Mouse (Mus musculus) midbrain, postnatal 0 days (tissue): ENCODE measurements at regions not wholly inside any gene's neighbourhood (a gene's known extent, or its start where the extent isn't known, plus 50 kb on each side); places are given as distances from the start of the nearest gene placed in this dataset.

ENCODE experiments used
- ATAC-seq: fragments of 200-750 bp; cut with Nextera tagmentation; 2 replicates; pipeline ENCODE4 v1.8.0; 2017; ENCODE audit warnings: moderate number of reproducible peaks, mild to moderate bottlenecking, moderate TSS enrichment, moderate library complexity; ENCODE audit not compliant: low FRiP score
- DNase-seq: peaks from one replicate; pipeline ENCODE4 v3.0.0-alpha.2; 2015; ENCODE audit warnings: low spot score
- H3K27ac ChIP-seq: fragments of 300-500 bp; sonication (generic); 2 replicates; pipeline ENCODE4 v1.5.1; 2014; ENCODE audit warnings: low read depth, mild to moderate bottlenecking, low read length, mixed read lengths
- H3K27me3 ChIP-seq: fragments of 300-500 bp; sonication (generic); 2 replicates; pipeline ENCODE4 v1.6.1; 2014; ENCODE audit warnings: low read length, control low read depth, mixed read lengths; ENCODE audit not compliant: insufficient read depth
- H3K36me3 ChIP-seq: fragments of 300-500 bp; sonication (generic); 2 replicates; pipeline ENCODE4 v1.6.1; 2014; ENCODE audit warnings: low read length, control low read depth, mixed read lengths; ENCODE audit not compliant: insufficient read depth
- H3K4me1 ChIP-seq: fragments of 300-500 bp; sonication (generic); 2 replicates; pipeline ENCODE4 v1.6.1; 2014; ENCODE audit warnings: mild to moderate bottlenecking, control low read depth, antibody characterized with exemption, low read length, mixed read lengths; ENCODE audit not compliant: insufficient read depth
- H3K4me2 ChIP-seq: fragments of 300-500 bp; sonication (generic); 2 replicates; pipeline ENCODE4 v1.6.1; 2014; ENCODE audit warnings: low read depth, mild to moderate bottlenecking, low read length, mixed read lengths; ENCODE audit not compliant: poor library complexity, severe bottlenecking
- H3K4me3 ChIP-seq: fragments of 300-500 bp; sonication (generic); 2 replicates; pipeline ENCODE4 v1.5.1; 2014; ENCODE audit warnings: low read depth, mild to moderate bottlenecking, low read length, moderate library complexity
- H3K9ac ChIP-seq: fragments of 300-500 bp; sonication (generic); replicated peaks from 2 replicates; pipeline ENCODE4 v1.6.1; 2014; ENCODE audit warnings: mild to moderate bottlenecking, low read length, moderate library complexity, mixed read lengths; ENCODE audit not compliant: poor library complexity, severe bottlenecking
- H3K9me3 ChIP-seq: fragments of 300-500 bp; sonication (generic); 2 replicates; pipeline ENCODE4 v1.6.1; 2016; ENCODE audit warnings: low read length, control low read depth
- CTCF ChIP-seq: IDR thresholded peaks from 2 replicates; pipeline ENCODE4 v1.5.1; 2016; ENCODE audit warnings: antibody characterized with exemption, mild to moderate bottlenecking
- WGBS: fragments of 180-500 bp; shearing (Covaris S2); extraction: QIAGEN DNeasy Blood & Tissue Kit; methylation state at CpG from one replicate; pipeline ENCODE4 v1.1.7; 2014; 5-methylcytosine and 5-hydroxymethylcytosine counted together

DNA sequence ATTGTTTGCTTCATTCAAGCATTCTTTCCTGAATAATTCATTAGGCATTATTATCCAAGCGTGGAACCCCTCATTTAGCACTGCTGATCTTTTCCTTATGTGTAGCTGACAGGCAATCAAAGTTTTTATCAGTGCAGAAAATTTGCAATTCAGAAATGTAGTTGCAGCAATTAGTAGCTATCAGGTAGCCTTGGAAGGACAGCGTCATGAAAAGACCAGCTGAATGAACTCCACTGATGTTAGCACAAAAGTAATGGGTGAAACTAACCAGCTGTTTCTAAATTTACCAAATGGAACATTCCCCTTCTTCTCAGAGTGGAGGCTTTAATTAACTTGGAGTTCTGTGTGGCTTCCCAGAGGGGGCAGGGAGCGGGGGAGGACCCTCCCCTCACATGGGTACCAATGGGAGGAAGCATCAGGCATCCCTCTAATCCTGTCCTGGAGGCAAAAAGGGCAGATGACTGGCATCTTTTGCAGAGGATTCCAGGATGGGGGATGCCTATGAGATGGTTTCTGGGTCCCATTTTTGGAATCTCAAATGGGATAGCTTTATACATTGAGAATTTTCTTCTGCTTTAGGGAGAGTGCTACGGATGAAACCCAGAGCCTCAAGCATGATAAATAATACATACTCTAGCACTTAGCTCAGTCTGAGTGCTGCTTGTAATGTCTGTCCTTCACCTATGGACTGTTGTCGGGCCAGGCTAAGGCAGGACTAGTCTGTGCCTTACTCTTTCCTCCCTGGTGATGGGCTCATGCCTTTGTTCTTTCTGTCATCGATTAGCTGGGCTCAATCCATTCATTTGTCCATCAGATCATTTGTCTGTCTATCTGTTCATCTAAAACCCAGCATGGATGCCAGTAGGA lies 117.4 kb upstream of the Rcn1 start:
- WGBS, result 28% methylated on average over 6 of the region's 6 CpGs
- ATAC-seq, result no peak
- peak; percentile 40 for DNase-seq
- no peak overlapping the region for H3K9ac ChIP-seq
- no peak overlapping the region for H3K4me3 ChIP-seq
- no peak for TF ChIP-seq CTCF
- no peaks in the 10 kb centered on the region for H3K27me3 ChIP-seq
- H3K4me2 ChIP-seq, result no peak overlapping the region
- H3K36me3 ChIP-seq, result no peaks in the 10 kb centered on the region
- H3K9me3 ChIP-seq, result no peaks in the 10 kb centered on the region
- no peak overlapping the region for H3K27ac ChIP-seq
- H3K4me1 ChIP-seq, result no peaks in the 10 kb centered on the region

- Histone ChIP-seq H3K27ac (no peak overlapping the region), H3K4me3 (no peak overlapping the region), H3K4me2 (no peak overlapping the region), H3K27me3 (0 out of 2 replicates have a peak, but pooled peaks cover 4% of the 10 kb centered on the region), H3K9ac (no peak overlapping the region), H3K4me1 (no peaks in the 10 kb centered on the region), H3K9me3 (no peaks in the 10 kb centered on the region), H3K36me3 (no peaks in the 10 kb centered on the region)
- no peak for TF ChIP-seq CTCF
- DNase-seq (no peak), ATAC-seq (no peak)
- WGBS, result 22% methylated on average over 4 of the region's 4 CpGs
Measured at GRCm38 (mm10) chr2:105521841-105522240, 122.7 kb upstream of the Rcn1 start.

- DNase-seq (peak; percentile 88), ATAC-seq (peak; percentile 48; the same call in 1 of the 2 replicates)
- H3K27ac ChIP-seq, result no peak overlapping the region
- no peaks in the 10 kb centered on the region for H3K9me3 ChIP-seq
- no peak overlapping the region for H3K9ac ChIP-seq
- H3K36me3 ChIP-seq, result no peaks in the 10 kb centered on the region
- 8% methylated on average over 5 of the region's 5 CpGs for WGBS
- no peaks in the 10 kb centered on the region for H3K4me1 ChIP-seq
- 0 out of 2 replicates have a peak, but pooled peaks cover 4% of the 10 kb centered on the region for H3K27me3 ChIP-seq
- TF ChIP-seq CTCF, result peak; percentile 70
- H3K4me2 ChIP-seq, result no peak overlapping the region
- H3K4me3 ChIP-seq, result no peak overlapping the region
Measured at GRCm38 (mm10) chr2:105523297-105523802, 124.2 kb upstream of the Rcn1 start.

DNA sequence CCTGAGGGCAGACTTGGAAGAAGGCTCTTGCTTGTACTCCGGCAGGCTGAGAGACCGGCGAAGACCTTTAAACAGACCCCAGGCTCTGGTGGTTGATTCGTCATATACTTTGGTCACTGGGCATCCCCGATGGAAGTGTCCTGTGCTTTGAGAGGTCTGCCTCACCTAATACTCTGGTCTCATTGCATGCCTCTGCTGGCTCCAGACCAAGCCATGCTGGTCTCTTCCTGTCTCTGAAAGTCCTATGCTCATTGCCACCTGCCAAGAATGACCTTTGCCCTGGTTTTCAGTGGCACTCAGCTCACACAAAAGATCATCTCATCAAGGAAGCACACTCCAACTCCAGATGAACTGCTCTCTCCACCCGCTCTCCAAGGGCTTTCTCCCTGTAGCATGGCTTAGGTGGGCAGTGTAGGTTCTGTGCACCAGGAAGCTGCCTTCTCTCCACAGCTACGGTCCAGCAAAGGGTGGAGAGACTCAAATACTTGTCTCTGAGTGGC lies 126.0 kb upstream of the Rcn1 start:
- Histone ChIP-seq H3K4me3 (no peak overlapping the region), H3K27me3 (0 out of 2 replicates have a peak, but pooled peaks cover 4% of the 10 kb centered on the region), H3K27ac (no peak overlapping the region), H3K4me2 (no peak overlapping the region), H3K9ac (no peak overlapping the region), H3K36me3 (no peaks in the 10 kb centered on the region), H3K4me1 (no peaks in the 10 kb centered on the region), H3K9me3 (no peaks in the 10 kb centered on the region)
- WGBS, result 80% methylated on average over 7 of the region's 7 CpGs
- ATAC-seq (no peak), DNase-seq (peak; percentile 42)
- TF ChIP-seq CTCF, result no peak

DNA sequence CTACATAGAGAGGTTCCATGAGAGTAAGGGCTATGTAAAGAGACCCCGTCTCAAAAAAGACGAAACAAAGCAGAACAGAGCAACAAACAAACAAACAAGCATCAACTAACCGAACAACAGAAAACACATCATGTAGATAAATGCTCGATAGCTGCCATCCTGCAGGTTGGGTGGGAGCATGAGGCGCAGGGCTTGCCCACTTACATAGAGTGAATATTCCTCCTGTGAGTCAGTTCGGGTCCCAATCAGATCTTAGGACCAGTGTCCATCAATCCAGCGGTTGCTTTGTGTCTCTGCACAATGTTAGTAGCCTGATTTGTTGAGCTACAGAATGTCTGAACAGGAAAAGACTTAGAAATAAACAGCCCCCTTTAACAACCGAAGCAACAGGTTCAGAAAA lies 129.4 kb upstream of the Rcn1 start:
- no peak for TF ChIP-seq CTCF
- no peak overlapping the region for H3K4me3 ChIP-seq
- no peak overlapping the region for H3K27ac ChIP-seq
- no peak overlapping the region for H3K4me2 ChIP-seq
- H3K4me1 ChIP-seq, result no peaks in the 10 kb centered on the region
- DNase-seq (no peak), ATAC-seq (no peak)
- H3K9ac ChIP-seq, result no peak overlapping the region
- 0 out of 2 replicates have a peak, but pooled peaks cover 4% of the 10 kb centered on the region for H3K27me3 ChIP-seq
- no peaks in the 10 kb centered on the region for H3K36me3 ChIP-seq
- H3K9me3 ChIP-seq, result no peaks in the 10 kb centered on the region
- WGBS, result 95% methylated on average over 8 of the region's 8 CpGs

GRCm38 (mm10) chr2:105544099-105544498 lies 124.6 kb upstream of the Pax6 start:
- Histone ChIP-seq H3K4me1 (no peaks in the 10 kb centered on the region), H3K27me3 (no peaks in the 10 kb centered on the region), H3K27ac (no peak overlapping the region), H3K4me3 (no peak overlapping the region), H3K9me3 (no peaks in the 10 kb centered on the region), H3K4me2 (no peak overlapping the region), H3K36me3 (no peaks in the 10 kb centered on the region), H3K9ac (no peak overlapping the region)
- no peak for DNase-seq
- no peak for TF ChIP-seq CTCF
- 83% methylated on average over 13 of the region's 13 CpGs for WGBS
- no peak for ATAC-seq
